Mouse (Mus musculus) T-helper 1 cell (primary cell): ENCODE measurements at regions not wholly inside any gene's neighbourhood (a gene's known extent, or its start where the extent isn't known, plus 50 kb on each side); places are given as distances from the start of the nearest gene placed in this dataset.
"Not testable (repeated sequence)": the region's sequence is repeated elsewhere in the genome, so short reads cannot be mapped to it uniquely, and the experiment has no call there.

ENCODE experiments used
- in situ Hi-C: fragments of 300-600 bp; cut with MboI, MseI; formaldehyde crosslinking; loops from one replicate; pipeline ENCODE4 v1.15.1; 2025; ENCODE audit warnings: high pct_unique_total_duplicates

- in situ Hi-C loops = loop anchor here (10.0 kb wide), 1 partner anchor 304 kb away; no protein-coding TSS in a partner anchor
These were observed 316.8 kb upstream of the Irx1 start for GRCm38 (mm10) chr13:72280343-72280742.

- in situ Hi-C loops = loop anchor here (10.0 kb wide), 1 partner anchor 304 kb away; no protein-coding TSS in a partner anchor
These were observed 317.3 kb upstream of the Irx1 start for GRCm38 (mm10) chr13:72280871-72281270.

GRCm38 (mm10) chr13:72282764-72283163, 319.2 kb upstream of the Irx1 start:
- in situ Hi-C loops = loop anchor here (10.0 kb wide), 1 partner anchor 302 kb away; no protein-coding TSS in a partner anchor

GRCm38 (mm10) chr13:72283701-72284100, 320.2 kb upstream of the Irx1 start:
- in situ Hi-C loops = loop anchor here (10.0 kb wide), 1 partner anchor 301 kb away; no protein-coding TSS in a partner anchor

- in situ Hi-C loops = loop anchor here (10.0 kb wide), 1 partner anchor 298 kb away; no protein-coding TSS in a partner anchor
These were observed 322.8 kb upstream of the Irx1 start for GRCm38 (mm10) chr13:72286301-72286700.

GRCm38 (mm10) chr13:72288381-72289092, 325.0 kb upstream of the Irx1 start:
- in situ Hi-C loops = loop anchor here (10.0 kb wide), 1 partner anchor 296 kb away; no protein-coding TSS in a partner anchor

- in situ Hi-C loops = loop anchor here (10.0 kb wide), 1 partner anchor 296 kb away; no protein-coding TSS in a partner anchor
These were observed 325.6 kb upstream of the Irx1 start for GRCm38 (mm10) chr13:72289093-72289501.

GRCm38 (mm10) chr13:72292361-72292760, 328.8 kb upstream of the Irx1 start:
- in situ Hi-C loops = no loop called here

GRCm38 (mm10) chr13:72293059-72293694, 329.7 kb upstream of the Irx1 start:
- in situ Hi-C loops = no loop called here

- in situ Hi-C loops = no loop called here
These were observed 330.3 kb upstream of the Irx2 start for GRCm38 (mm10) chr13:72298264-72298870.

GRCm38 (mm10) chr13:72299660-72300059, 329.0 kb upstream of the Irx2 start:
- in situ Hi-C loops = no loop called here

- in situ Hi-C loops = no loop called here
These were observed 327.5 kb upstream of the Irx2 start for GRCm38 (mm10) chr13:72301114-72301513.

GRCm38 (mm10) chr13:72301841-72302240, 326.8 kb upstream of the Irx2 start:
- in situ Hi-C loops = no loop called here

GRCm38 (mm10) chr13:72302436-72303125, 326.0 kb upstream of the Irx2 start:
- in situ Hi-C loops = no loop called here

GRCm38 (mm10) chr13:72303126-72303760, 325.4 kb upstream of the Irx2 start:
- in situ Hi-C loops = no loop called here

- in situ Hi-C loops = no loop called here
These were observed 304.5 kb upstream of the Irx2 start for GRCm38 (mm10) chr13:72324041-72324690.

- in situ Hi-C loops = not testable (repeated sequence)
These were observed 302.4 kb upstream of the Irx2 start for GRCm38 (mm10) chr13:72326201-72326600.

GRCm38 (mm10) chr13:72345647-72346133, 282.9 kb upstream of the Irx2 start:
- in situ Hi-C loops = no loop called here

- in situ Hi-C loops = no loop called here
These were observed 282.2 kb upstream of the Irx2 start for GRCm38 (mm10) chr13:72346207-72346943.
